Mouse (Mus musculus): ENCODE results near the gene Hhatl. TPM values are rescaled to one million over a fixed set of nuclear protein-coding genes. Genes with fewer than 3 reads are reported as not detected.

The Hhatl gene
- polyA plus RNA-seq, 1 experiment from 2014 or later: 0.11 TPM

DNA sequence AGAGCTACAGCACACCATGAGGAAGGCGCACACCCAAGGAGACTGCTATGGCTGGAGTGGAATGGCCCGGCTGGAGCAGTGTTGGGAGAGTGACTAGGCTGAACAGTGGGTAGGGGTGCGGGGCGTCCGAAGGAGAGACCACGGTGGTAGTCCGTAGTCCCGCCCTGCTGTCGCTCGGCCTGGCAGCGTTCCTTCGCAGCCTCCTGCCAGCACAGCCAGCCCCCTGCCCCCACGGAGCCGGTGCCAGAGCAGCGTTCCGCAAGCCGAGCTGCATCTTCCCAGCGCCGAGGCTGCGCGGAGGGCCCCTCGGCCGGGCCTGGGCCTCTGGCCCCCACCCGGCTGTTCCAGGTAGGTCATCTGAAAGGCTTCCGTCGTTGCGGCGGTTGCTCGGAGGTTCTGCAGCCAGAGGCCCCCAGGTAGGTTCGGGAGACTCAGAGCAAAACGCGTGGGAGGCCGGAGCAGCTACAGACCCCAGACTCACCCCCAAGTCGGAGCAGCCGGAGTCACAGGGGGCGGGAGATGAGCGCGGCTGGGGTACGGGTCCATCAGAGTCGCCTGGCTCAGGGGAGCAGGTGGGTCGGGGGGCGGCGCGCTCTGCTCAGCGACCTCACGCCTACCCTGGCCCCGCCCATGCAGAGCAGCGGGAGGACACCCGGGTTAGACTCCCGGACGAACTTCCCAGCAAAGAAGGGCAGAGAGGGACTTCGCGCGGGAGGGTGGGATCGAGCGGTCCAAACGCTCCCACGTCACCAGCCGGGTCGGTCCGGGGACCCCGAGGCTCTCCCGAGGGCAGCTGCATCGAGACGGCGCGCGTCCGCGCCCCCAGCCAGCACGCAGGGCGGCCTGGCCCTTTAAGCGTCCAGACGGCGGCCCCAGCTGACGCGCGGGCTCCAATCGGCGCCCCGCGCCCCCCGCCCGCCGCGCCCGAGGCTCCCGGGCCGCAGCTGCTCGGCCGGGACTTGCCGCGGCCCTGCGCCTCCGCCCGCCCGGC, 32.9 kb downstream of the Hhatl start, which contains the start of gene Zfp651:
Zfp651 (plus strand) TSS at position 240 of the 991 bp plus-strand sequence.
- Histone ChIP-seq H3K27ac (peak within 1 kb of the TSS; percentile 90), H3K9me3 (replicated peaks; ENCODE audit: low read length) (no peaks in the 10 kb centered on the region), H3K36me3 (ENCODE audit: insufficient read depth, low read length) (peaks cover 14% of the 10 kb centered on the region), H3K4me1 (replicated peaks; ENCODE audit: insufficient read depth, low read length) (0 out of 2 replicates have a peak, but pooled peaks cover 10% of the 10 kb centered on the region), H3K4me2 (ENCODE audit: low read length) (peak within 1 kb of the TSS; percentile 99), H3K4me3 (replicated peaks; ENCODE audit: low read depth, low read length) (peak within 1 kb of the TSS; percentile 90), H3K9ac (ENCODE audit: low read depth, low read length) (peak within 1 kb of the TSS; percentile 93), H3K27me3 (ENCODE audit: insufficient read depth, low read length) (no peaks in the 10 kb centered on the region)
- 0 out of 2 replicates have a peak, but pooled peaks have one; percentile 14 for TF ChIP-seq CTCF (IDR thresholded peaks at IDR 0.05; ENCODE audit: low read depth)
- DNase-seq (ENCODE audit: low spot score) (peak; percentile 79), ATAC-seq (replicated peaks; ENCODE audit: low FRiP score, low read depth) (peak; percentile 73)
- WGBS: under 1% methylated on average over 77 of the region's 97 CpGs

DNA sequence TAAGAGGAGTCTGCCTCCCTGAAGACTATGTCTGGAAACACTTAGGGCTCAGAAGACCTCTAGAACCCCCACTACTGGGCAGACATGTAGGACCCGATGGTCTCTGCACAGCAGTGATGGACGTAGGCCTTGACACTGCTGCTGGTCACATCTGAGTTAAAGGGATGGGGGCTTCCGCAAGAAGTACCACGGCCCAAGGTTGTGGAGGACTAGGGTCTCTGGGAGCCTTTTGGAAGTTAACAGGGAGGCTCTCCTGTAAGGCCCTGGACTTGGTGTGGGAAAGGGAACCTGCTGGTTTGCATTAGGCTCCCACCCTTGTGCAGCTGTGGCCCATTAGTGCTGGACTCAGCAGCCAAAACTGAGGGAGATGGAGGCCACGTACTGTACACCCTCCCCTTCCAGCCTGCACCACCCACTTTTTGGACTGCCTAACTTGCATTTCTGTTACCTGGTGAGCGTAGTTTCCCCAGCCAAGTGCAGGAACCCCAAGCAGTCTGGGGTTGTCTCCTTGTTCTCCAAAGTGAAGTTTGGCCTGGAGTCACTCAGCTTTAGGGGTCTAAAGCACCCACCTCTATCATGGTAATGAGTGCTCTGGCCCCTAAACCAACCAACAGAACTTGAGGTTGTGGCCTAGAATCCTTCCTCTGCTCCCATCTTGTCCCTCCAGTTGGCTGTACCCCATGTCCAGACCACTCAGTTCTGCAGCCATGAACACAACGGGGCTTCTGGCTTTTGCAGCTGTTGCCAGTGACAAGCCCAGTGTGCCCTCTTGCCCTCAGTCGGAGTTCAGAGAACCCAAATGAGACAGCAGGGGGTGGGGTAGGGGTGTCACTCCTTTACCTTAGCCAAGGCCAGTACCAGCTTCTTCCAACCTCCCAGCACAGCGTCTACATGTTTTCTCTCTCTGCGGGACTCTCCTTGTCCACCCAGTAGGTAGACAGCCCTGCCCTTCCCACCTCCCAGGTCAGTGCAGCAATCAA, 34.2 kb downstream of the Hhatl start:
- ATAC-seq (replicated peaks; ENCODE audit: low FRiP score, low read depth) (no peak), DNase-seq (ENCODE audit: low spot score) (no peak)
- Histone ChIP-seq H3K27me3 (ENCODE audit: insufficient read depth, low read length) (no peaks in the 10 kb centered on the region), H3K9me3 (replicated peaks; ENCODE audit: low read length) (no peaks in the 10 kb centered on the region), H3K4me2 (ENCODE audit: low read length) (peak overlapping the region; percentile 99), H3K4me1 (replicated peaks; ENCODE audit: insufficient read depth, low read length) (0 out of 2 replicates have a peak, but pooled peaks cover 10% of the 10 kb centered on the region), H3K27ac (no peak overlapping the region), H3K4me3 (replicated peaks; ENCODE audit: low read depth, low read length) (no peak overlapping the region), H3K36me3 (ENCODE audit: insufficient read depth, low read length) (peaks cover 23% of the 10 kb centered on the region), H3K9ac (ENCODE audit: low read depth, low read length) (0 out of 2 replicates have a peak overlapping the region, but pooled peaks have one; percentile 93)
- WGBS: 50% methylated on average over 10 of the region's 10 CpGs
- TF ChIP-seq CTCF (IDR thresholded peaks at IDR 0.05; ENCODE audit: low read depth): no peak

DNA sequence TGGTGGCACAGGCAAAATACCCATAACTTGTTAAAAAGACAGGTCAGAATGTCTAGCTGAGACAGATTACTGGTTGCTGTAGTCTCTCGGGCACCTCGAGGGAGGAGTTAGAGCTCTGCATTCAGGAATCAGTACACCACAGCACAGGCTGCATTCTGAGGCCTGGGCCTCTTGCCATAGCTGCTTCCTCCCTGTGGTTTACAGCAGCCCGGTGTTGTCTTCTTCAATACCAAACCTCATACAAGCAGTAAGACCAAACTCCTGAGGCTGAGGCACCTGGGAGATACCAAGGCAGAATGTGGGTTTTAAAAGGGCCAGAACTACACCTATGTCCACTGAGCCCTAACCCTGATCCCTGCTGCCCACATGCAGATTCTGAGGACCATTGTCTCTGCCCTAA, 34.9 kb downstream of the Hhatl start:
- DNase-seq (ENCODE audit: low spot score) (no peak), ATAC-seq (replicated peaks; ENCODE audit: low FRiP score, low read depth) (no peak)
- 0 out of 2 replicates have a peak, but pooled peaks cover 10% of the 10 kb centered on the region for H3K4me1 ChIP-seq (replicated peaks; ENCODE audit: insufficient read depth, low read length)
- H3K4me2 ChIP-seq (ENCODE audit: low read length): no peak overlapping the region
- H3K9ac ChIP-seq (ENCODE audit: low read depth, low read length): no peak overlapping the region
- 57% methylated on average over 3 of the region's 3 CpGs for WGBS
- no peak overlapping the region for H3K27ac ChIP-seq
- H3K9me3 ChIP-seq (replicated peaks; ENCODE audit: low read length): no peaks in the 10 kb centered on the region
- no peak for TF ChIP-seq CTCF (IDR thresholded peaks at IDR 0.05; ENCODE audit: low read depth)
- no peak overlapping the region for H3K4me3 ChIP-seq (replicated peaks; ENCODE audit: low read depth, low read length)
- peaks cover 21% of the 10 kb centered on the region for H3K36me3 ChIP-seq (ENCODE audit: insufficient read depth, low read length)
- no peaks in the 10 kb centered on the region for H3K27me3 ChIP-seq (ENCODE audit: insufficient read depth, low read length)

DNA sequence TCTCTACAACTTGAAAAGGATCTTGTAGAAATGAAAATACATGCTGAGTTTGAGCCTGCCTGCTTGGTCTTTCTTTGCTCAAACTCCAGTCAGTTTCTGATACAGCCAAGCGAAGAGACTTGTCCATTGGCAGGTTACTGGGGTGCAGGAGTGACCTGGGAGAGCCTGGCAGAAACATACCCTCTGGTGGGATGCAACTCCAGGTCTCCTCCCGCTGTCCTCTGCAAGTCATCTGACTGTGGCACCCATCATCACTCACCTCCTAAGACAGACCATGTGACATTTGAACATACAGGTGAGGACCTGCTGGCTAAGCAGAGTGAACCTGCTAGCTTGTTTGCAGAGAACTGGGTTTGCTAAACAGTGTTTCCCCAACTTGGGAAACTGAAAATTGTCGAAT, 35.5 kb downstream of the Hhatl start:
- H3K4me1 ChIP-seq (replicated peaks; ENCODE audit: insufficient read depth, low read length): 0 out of 2 replicates have a peak, but pooled peaks cover 10% of the 10 kb centered on the region
- 89% methylated on average over 3 of the region's 3 CpGs for WGBS
- no peak overlapping the region for H3K27ac ChIP-seq
- H3K4me3 ChIP-seq (replicated peaks; ENCODE audit: low read depth, low read length): no peak overlapping the region
- H3K9me3 ChIP-seq (replicated peaks; ENCODE audit: low read length): no peaks in the 10 kb centered on the region
- TF ChIP-seq CTCF (IDR thresholded peaks at IDR 0.05; ENCODE audit: low read depth): no peak
- no peaks in the 10 kb centered on the region for H3K27me3 ChIP-seq (ENCODE audit: insufficient read depth, low read length)
- no peak for ATAC-seq (replicated peaks; ENCODE audit: low FRiP score, low read depth)
- no peak overlapping the region for H3K9ac ChIP-seq (ENCODE audit: low read depth, low read length)
- no peak for DNase-seq (ENCODE audit: low spot score)
- peaks cover 26% of the 10 kb centered on the region for H3K36me3 ChIP-seq (ENCODE audit: insufficient read depth, low read length)
- H3K4me2 ChIP-seq (ENCODE audit: low read length): no peak overlapping the region

DNA sequence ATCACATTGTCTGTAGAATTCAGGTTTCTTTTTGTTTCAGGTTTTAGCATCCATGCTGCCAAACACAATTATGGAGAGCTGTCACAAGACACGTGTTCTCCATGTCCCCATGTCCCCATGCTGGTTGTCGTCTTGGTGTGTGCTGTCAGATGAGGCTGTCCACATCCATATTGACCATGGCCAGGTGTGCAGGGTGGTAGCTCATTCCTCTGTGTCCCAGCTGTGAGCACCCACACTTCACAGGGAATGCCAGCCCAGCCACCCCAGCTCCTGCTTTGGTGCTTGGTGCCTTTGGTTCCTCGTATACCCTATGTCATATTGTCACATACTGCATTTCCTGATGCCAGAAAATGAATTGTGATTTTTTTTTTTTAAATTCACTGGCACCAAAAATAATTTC, 37.7 kb downstream of the Hhatl start:
- H3K4me3 ChIP-seq (replicated peaks; ENCODE audit: low read depth, low read length): no peak overlapping the region
- ATAC-seq (replicated peaks; ENCODE audit: low FRiP score, low read depth) (no peak), DNase-seq (ENCODE audit: low spot score) (no peak)
- H3K9me3 ChIP-seq (replicated peaks; ENCODE audit: low read length): no peaks in the 10 kb centered on the region
- H3K36me3 ChIP-seq (ENCODE audit: insufficient read depth, low read length): peaks cover 45% of the 10 kb centered on the region
- H3K27me3 ChIP-seq (ENCODE audit: insufficient read depth, low read length): no peaks in the 10 kb centered on the region
- 85% methylated on average over 3 of the region's 3 CpGs for WGBS
- H3K4me2 ChIP-seq (ENCODE audit: low read length): no peak overlapping the region
- 0 out of 2 replicates have a peak, but pooled peaks cover 10% of the 10 kb centered on the region for H3K4me1 ChIP-seq (replicated peaks; ENCODE audit: insufficient read depth, low read length)
- no peak overlapping the region for H3K9ac ChIP-seq (ENCODE audit: low read depth, low read length)
- no peak overlapping the region for H3K27ac ChIP-seq
- no peak for TF ChIP-seq CTCF (IDR thresholded peaks at IDR 0.05; ENCODE audit: low read depth)

All from kidney, postnatal 0 days (tissue).